Mouse (Mus musculus) heart, postnatal 0 days (tissue): ENCODE measurements around the gene Pacsin1. TPM values are rescaled to one million over a fixed set of nuclear protein-coding genes. Genes with fewer than 3 reads are reported as not detected.
A peak's percentile ranks its signal among the peaks of the same experiment; 100 is the strongest.

Experiments
- ATAC-seq: fragments of 200-750 bp; cut with Nextera tagmentation; 2 replicates; pipeline ENCODE4 v1.8.0; 2017; ENCODE audit warnings: low read depth, moderate number of reproducible peaks, moderate library complexity; ENCODE audit not compliant: insufficient read depth
- DNase-seq: peaks from one replicate; pipeline ENCODE4 v3.0.0-alpha.2; 2016; ENCODE audit warnings: low spot score
- H3K27ac ChIP-seq: fragments of 300-500 bp; sonication (generic); 2 replicates; pipeline ENCODE4 v1.5.1; 2014; ENCODE audit warnings: low read depth, mild to moderate bottlenecking
- H3K27me3 ChIP-seq: fragments of 300-500 bp; sonication (generic); 2 replicates; pipeline ENCODE4 v1.6.1; 2014; ENCODE audit warnings: low read length, mixed read lengths; ENCODE audit not compliant: control insufficient read depth, insufficient read depth
- H3K36me3 ChIP-seq: fragments of 300-500 bp; sonication (generic); replicated peaks from 2 replicates; pipeline ENCODE4 v1.6.1; 2014; ENCODE audit warnings: low read length, mixed read lengths; ENCODE audit not compliant: control insufficient read depth, insufficient read depth
- H3K4me1 ChIP-seq: fragments of 300-500 bp; sonication (generic); 2 replicates; pipeline ENCODE4 v1.6.1; 2014; ENCODE audit warnings: antibody characterized with exemption; ENCODE audit not compliant: control insufficient read depth, insufficient read depth
- H3K4me2 ChIP-seq: fragments of 300-500 bp; sonication (generic); 2 replicates; pipeline ENCODE4 v1.6.1; 2014; ENCODE audit warnings: low read depth, mild to moderate bottlenecking, low read length, moderate library complexity
- H3K4me3 ChIP-seq: fragments of 300-500 bp; sonication (generic); 2 replicates; pipeline ENCODE4 v1.5.1; 2014; ENCODE audit warnings: low read depth, low read length
- H3K9ac ChIP-seq: fragments of 300-500 bp; sonication (generic); replicated peaks from 2 replicates; pipeline ENCODE4 v1.6.1; 2014; ENCODE audit warnings: low read depth, low read length, mixed read lengths
- H3K9me3 ChIP-seq: fragments of 300-500 bp; sonication (generic); replicated peaks from 2 replicates; pipeline ENCODE4 v1.6.1; 2016; ENCODE audit warnings: low read length; ENCODE audit not compliant: control insufficient read depth
- CTCF ChIP-seq: IDR thresholded peaks from 2 replicates; pipeline ENCODE4 v1.5.1; 2016; ENCODE audit warnings: antibody characterized with exemption, control low read depth, low read depth
- EP300 ChIP-seq: IDR thresholded peaks from 2 replicates; pipeline ENCODE4 v1.6.1; 2016; ENCODE audit warnings: antibody characterized with exemption, low read depth
- WGBS: fragments of 180-500 bp; shearing (Covaris S2); extraction: QIAGEN DNeasy Blood & Tissue Kit; methylation state at CpG from one replicate; pipeline ENCODE4 v1.1.7; 2014; 5-methylcytosine and 5-hydroxymethylcytosine counted together
- polyA plus RNA-seq: library from polyadenylated mRNA; unstranded; fragments of >200 nt; fragmentation: Nextera tagmentation; extraction: Ambion mirVana; gene quantifications from 2 replicates; pipeline ENCODE4 v1.2.1, GENCODE M21; 2015
- total RNA-seq: library from RNA; depleted of rRNA; stranded (reverse); fragments of >200 nt; gene quantifications from 2 replicates; pipeline ENCODE4 v1.2.3, GENCODE M21; 2014; ENCODE audit warnings: low replicate concordance

The Pacsin1 gene
- total and polyA plus RNA-seq, 2 experiments from 2014 or later: 0.04 TPM; not detected in 1

DNA sequence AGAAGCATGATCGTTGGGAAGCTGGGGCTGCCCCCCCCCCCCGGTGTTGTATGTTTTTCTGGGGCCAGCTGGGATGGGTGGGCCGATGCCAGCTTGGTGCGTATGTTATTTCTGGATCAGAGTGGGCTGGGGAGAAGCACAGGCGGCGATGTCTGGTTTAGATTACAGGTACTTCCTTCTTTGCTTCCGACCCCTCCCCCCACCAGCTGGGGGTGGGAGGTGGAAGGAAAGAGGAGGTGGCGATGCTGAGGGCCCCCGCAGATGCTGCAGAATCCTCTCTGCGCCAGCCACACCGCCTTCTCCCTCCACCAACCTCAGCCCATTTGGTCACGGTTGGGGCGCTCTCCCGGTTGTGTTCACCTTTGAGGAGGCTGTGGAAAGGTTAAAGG lies 696 bp downstream of the Pacsin1 start:
- H3K4me2 ChIP-seq: peak overlapping the region; percentile 68
- DNase-seq (no peak), ATAC-seq (no peak)
- no peak for TF ChIP-seq EP300
- no peak for TF ChIP-seq CTCF
- H3K4me1 ChIP-seq: peaks cover 6% of the 10 kb centered on the region
- 4% methylated on average over 14 of the region's 14 CpGs for WGBS
- peak overlapping the region; percentile 50 for H3K4me3 ChIP-seq
- H3K9me3 ChIP-seq: no peaks in the 10 kb centered on the region
- peaks cover 30% of the 10 kb centered on the region for H3K27me3 ChIP-seq
- H3K36me3 ChIP-seq: no peaks in the 10 kb centered on the region
- no peak overlapping the region for H3K27ac ChIP-seq
- H3K9ac ChIP-seq: no peak overlapping the region

DNA sequence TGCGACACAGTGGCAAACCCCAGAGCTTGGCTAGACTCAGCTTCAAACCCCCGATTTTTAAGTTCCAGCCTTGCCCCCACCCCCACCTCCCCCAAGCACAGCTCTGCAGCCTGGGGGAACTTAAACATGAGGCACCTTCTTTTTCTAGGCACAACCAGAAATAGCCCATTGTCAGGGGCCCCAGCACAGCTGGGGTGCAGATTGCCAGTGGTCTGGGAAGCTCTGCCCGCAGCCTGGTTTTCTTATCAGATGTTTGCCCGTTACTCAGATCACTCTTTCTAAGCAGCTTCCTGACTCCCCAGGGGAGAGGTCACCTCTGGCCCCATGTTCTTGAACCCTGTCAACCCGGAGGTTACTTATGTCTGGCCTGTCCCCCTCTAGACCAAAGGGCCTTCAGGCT lies 1.1 kb downstream of the Pacsin1 start:
- Histone ChIP-seq H3K9me3 (no peaks in the 10 kb centered on the region), H3K4me1 (peaks cover 6% of the 10 kb centered on the region), H3K4me2 (no peak overlapping the region; the same call in 1 of the 2 replicates), H3K36me3 (no peaks in the 10 kb centered on the region), H3K4me3 (no peak overlapping the region), H3K9ac (no peak overlapping the region), H3K27me3 (peaks cover 30% of the 10 kb centered on the region), H3K27ac (no peak overlapping the region)
- no peak for DNase-seq
- no peak for TF ChIP-seq CTCF
- no peak for TF ChIP-seq EP300
- ATAC-seq: no peak
- WGBS: 13% methylated on average over 5 of the region's 5 CpGs

DNA sequence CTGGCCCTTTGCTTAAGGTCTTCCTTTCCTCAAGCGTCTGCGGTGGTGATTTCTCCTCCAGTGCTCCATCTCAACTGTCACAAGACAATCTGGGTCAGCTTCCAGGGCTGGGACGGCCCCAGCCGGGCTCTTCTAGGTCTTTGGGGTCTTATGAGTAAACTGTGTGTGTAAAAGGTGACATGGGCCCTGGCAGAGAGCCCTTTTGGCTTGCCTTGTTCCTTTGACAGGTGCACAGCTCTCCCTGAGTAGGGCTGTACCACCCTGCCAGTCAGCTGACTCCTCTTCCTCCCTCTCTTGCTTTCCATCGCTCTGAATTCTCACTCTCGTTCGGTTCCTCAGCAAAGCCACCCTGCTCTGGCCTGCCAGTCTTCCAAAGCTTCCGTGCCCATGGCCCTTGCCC lies 1.8 kb downstream of the Pacsin1 start:
- peaks cover 30% of the 10 kb centered on the region for H3K27me3 ChIP-seq
- 76% methylated on average over 8 of the region's 8 CpGs for WGBS
- no peaks in the 10 kb centered on the region for H3K36me3 ChIP-seq
- no peak for DNase-seq
- no peak overlapping the region for H3K4me3 ChIP-seq
- no peak overlapping the region for H3K9ac ChIP-seq
- ATAC-seq: no peak
- no peaks in the 10 kb centered on the region for H3K9me3 ChIP-seq
- H3K27ac ChIP-seq: no peak overlapping the region
- peaks cover 6% of the 10 kb centered on the region for H3K4me1 ChIP-seq
- no peak overlapping the region for H3K4me2 ChIP-seq
- no peak for TF ChIP-seq CTCF
- no peak for TF ChIP-seq EP300

DNA sequence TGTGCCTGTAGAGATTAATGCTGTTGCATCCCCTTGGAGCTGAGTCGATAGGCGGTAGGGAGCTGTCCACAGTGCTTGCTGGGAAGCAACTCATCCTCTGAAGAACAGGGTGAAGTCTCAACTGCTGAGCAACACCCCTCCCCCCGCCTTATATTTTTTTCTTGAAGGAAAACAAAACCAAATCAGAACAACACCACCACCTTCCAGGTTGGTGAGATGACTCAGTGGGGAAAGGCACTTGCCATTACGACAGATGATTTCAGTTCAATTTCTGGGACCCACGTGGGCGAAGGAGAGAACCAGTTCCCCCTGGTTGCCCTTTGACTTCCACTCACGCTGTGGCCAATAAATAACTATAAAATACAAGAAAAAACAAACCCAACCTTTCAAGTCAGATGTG lies 3.5 kb downstream of the Pacsin1 start:
- H3K4me2 ChIP-seq: no peak overlapping the region
- peaks cover 6% of the 10 kb centered on the region for H3K4me1 ChIP-seq
- no peaks in the 10 kb centered on the region for H3K36me3 ChIP-seq
- TF ChIP-seq EP300 (no peak), CTCF (no peak)
- H3K27ac ChIP-seq: no peak overlapping the region
- no peak overlapping the region for H3K9ac ChIP-seq
- WGBS: 65% methylated on average over 7 of the region's 7 CpGs
- H3K4me3 ChIP-seq: no peak overlapping the region
- DNase-seq (no peak), ATAC-seq (no peak)
- peaks cover 30% of the 10 kb centered on the region for H3K27me3 ChIP-seq
- H3K9me3 ChIP-seq: no peaks in the 10 kb centered on the region

DNA sequence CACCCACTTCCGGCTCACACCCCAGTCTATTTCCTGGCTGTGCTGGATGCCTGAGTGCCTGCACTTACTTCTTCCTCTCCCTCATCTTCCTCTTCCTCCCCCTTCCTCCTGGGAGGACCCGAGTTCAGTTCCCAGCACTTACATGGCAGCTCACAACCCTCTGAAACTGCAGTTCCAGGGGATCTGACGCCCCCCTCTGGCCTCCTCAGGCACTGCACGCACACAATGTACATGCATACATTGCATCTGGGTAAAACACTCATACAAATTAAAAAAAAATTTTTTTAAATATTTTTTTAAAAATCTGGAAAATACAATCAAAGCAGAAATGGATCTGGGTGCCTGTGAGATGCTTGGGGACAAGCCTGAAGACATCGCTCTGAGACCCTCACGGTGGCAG lies 16.4 kb downstream of the Pacsin1 start:
- TF ChIP-seq EP300 (no peak), CTCF (no peak)
- DNase-seq (no peak), ATAC-seq (no peak)
- Histone ChIP-seq H3K4me3 (no peak overlapping the region), H3K9me3 (no peaks in the 10 kb centered on the region), H3K36me3 (no peaks in the 10 kb centered on the region), H3K4me2 (no peak overlapping the region), H3K27ac (no peak overlapping the region), H3K4me1 (no peaks in the 10 kb centered on the region), H3K9ac (no peak overlapping the region), H3K27me3 (no peaks in the 10 kb centered on the region)
- 75% methylated on average over 6 of the region's 6 CpGs for WGBS

DNA sequence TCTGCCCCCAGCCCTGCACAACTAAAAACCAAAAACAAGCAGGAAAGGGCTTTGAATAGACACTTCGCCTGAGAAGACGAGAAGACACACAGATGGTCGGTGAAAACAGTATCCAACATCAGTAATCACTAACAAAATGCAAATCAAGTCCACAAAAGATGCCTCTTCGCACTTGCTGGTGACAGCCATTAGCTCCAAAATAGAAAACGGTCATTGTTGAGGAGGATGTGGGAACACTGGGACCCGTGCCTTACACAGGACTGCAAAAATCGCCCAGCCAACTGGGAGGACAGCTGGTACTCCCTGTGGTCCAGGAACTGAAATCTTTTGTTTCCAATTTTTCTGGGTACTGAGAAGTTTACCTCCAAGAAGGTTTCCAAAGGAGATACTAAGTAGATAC lies 18.6 kb downstream of the Pacsin1 start:
- no peaks in the 10 kb centered on the region for H3K9me3 ChIP-seq
- H3K27ac ChIP-seq: no peak overlapping the region
- no peaks in the 10 kb centered on the region for H3K4me1 ChIP-seq
- H3K36me3 ChIP-seq: no peaks in the 10 kb centered on the region
- no peak overlapping the region for H3K4me2 ChIP-seq
- ATAC-seq (no peak), DNase-seq (no peak)
- TF ChIP-seq EP300 (no peak), CTCF (no peak)
- 83% methylated on average over 7 of the region's 7 CpGs for WGBS
- H3K9ac ChIP-seq: no peak overlapping the region
- no peak overlapping the region for H3K4me3 ChIP-seq
- H3K27me3 ChIP-seq: no peaks in the 10 kb centered on the region
